Mouse (Mus musculus): Measurements from ENCODE around the gene Plekha6. TPM values are rescaled to one million over a fixed set of nuclear protein-coding genes. Genes with fewer than 3 reads are reported as not detected.

Plekha6 gene
- polyA plus RNA-seq, 1 experiment from 2014 or later: 19.8 TPM

- Histone ChIP-seq H3K27me3 (ENCODE audit: control insufficient read depth, insufficient read depth, low read length) (no peaks in the 10 kb centered on the region), H3K9ac (replicated peaks; ENCODE audit: low read depth, low read length) (no peak overlapping the region), H3K27ac (ENCODE audit: low read length) (no peak overlapping the region), H3K4me1 (ENCODE audit: control insufficient read depth, insufficient read depth, low read length) (peaks cover 7% of the 10 kb centered on the region; the same call in 1 of the 2 replicates), H3K36me3 (ENCODE audit: control insufficient read depth, insufficient read depth, low read length) (no peaks in the 10 kb centered on the region), H3K9me3 (ENCODE audit: control insufficient read depth, low read depth, low read length) (no peaks in the 10 kb centered on the region), H3K4me2 (replicated peaks; ENCODE audit: low read depth, low read length) (no peak overlapping the region), H3K4me3 (ENCODE audit: low read depth, low read length) (no peak overlapping the region)
- 76% methylated on average over 10 of the region's 10 CpGs for WGBS
- ATAC-seq (ENCODE audit: insufficient number of reproducible peaks, insufficient read depth, low FRiP score, low read depth): no peak
Measured at GRCm38 (mm10) chr1:133215753-133216152, 51.7 kb downstream of the Plekha6 start.

- H3K9ac ChIP-seq (replicated peaks; ENCODE audit: low read depth, low read length): no peak overlapping the region
- no peak for ATAC-seq (ENCODE audit: insufficient number of reproducible peaks, insufficient read depth, low FRiP score, low read depth)
- no peaks in the 10 kb centered on the region for H3K36me3 ChIP-seq (ENCODE audit: control insufficient read depth, insufficient read depth, low read length)
- WGBS: 70% methylated on average over 5 of the region's 5 CpGs
- peaks cover 7% of the 10 kb centered on the region; the same call in 1 of the 2 replicates for H3K4me1 ChIP-seq (ENCODE audit: control insufficient read depth, insufficient read depth, low read length)
- no peak overlapping the region for H3K4me3 ChIP-seq (ENCODE audit: low read depth, low read length)
- no peaks in the 10 kb centered on the region for H3K27me3 ChIP-seq (ENCODE audit: control insufficient read depth, insufficient read depth, low read length)
- no peak overlapping the region for H3K4me2 ChIP-seq (replicated peaks; ENCODE audit: low read depth, low read length)
- no peaks in the 10 kb centered on the region for H3K9me3 ChIP-seq (ENCODE audit: control insufficient read depth, low read depth, low read length)
- H3K27ac ChIP-seq (ENCODE audit: low read length): no peak overlapping the region
Measured at GRCm38 (mm10) chr1:133217031-133217430, 53.0 kb downstream of the Plekha6 start.

GRCm38 (mm10) chr1:133219106-133219505 lies 55.1 kb downstream of the Plekha6 start:
- Histone ChIP-seq H3K4me3 (ENCODE audit: low read depth, low read length) (no peak overlapping the region), H3K9me3 (ENCODE audit: control insufficient read depth, low read depth, low read length) (no peaks in the 10 kb centered on the region), H3K9ac (replicated peaks; ENCODE audit: low read depth, low read length) (no peak overlapping the region), H3K27me3 (ENCODE audit: control insufficient read depth, insufficient read depth, low read length) (no peaks in the 10 kb centered on the region), H3K4me2 (replicated peaks; ENCODE audit: low read depth, low read length) (no peak overlapping the region), H3K4me1 (ENCODE audit: control insufficient read depth, insufficient read depth, low read length) (peaks cover 7% of the 10 kb centered on the region; the same call in 1 of the 2 replicates), H3K27ac (ENCODE audit: low read length) (no peak overlapping the region), H3K36me3 (ENCODE audit: control insufficient read depth, insufficient read depth, low read length) (no peaks in the 10 kb centered on the region)
- ATAC-seq (ENCODE audit: insufficient number of reproducible peaks, insufficient read depth, low FRiP score, low read depth): no peak
- WGBS: 48% methylated on average over 1 of the region's 1 CpGs

GRCm38 (mm10) chr1:133221459-133221858 lies 57.4 kb downstream of the Plekha6 start:
- no peaks in the 10 kb centered on the region for H3K36me3 ChIP-seq (ENCODE audit: control insufficient read depth, insufficient read depth, low read length)
- no peak overlapping the region for H3K4me3 ChIP-seq (ENCODE audit: low read depth, low read length)
- no peak overlapping the region for H3K27ac ChIP-seq (ENCODE audit: low read length)
- H3K4me2 ChIP-seq (replicated peaks; ENCODE audit: low read depth, low read length): no peak overlapping the region
- no peaks in the 10 kb centered on the region for H3K9me3 ChIP-seq (ENCODE audit: control insufficient read depth, low read depth, low read length)
- 76% methylated on average over 3 of the region's 3 CpGs for whole genome bisulfite sequencing
- no peak for ATAC-seq (ENCODE audit: insufficient number of reproducible peaks, insufficient read depth, low FRiP score, low read depth)
- peaks cover 5% of the 10 kb centered on the region for H3K4me1 ChIP-seq (ENCODE audit: control insufficient read depth, insufficient read depth, low read length)
- no peaks in the 10 kb centered on the region for H3K27me3 ChIP-seq (ENCODE audit: control insufficient read depth, insufficient read depth, low read length)
- no peak overlapping the region for H3K9ac ChIP-seq (replicated peaks; ENCODE audit: low read depth, low read length)

- no peak for ATAC-seq (ENCODE audit: insufficient number of reproducible peaks, insufficient read depth, low FRiP score, low read depth)
- H3K27ac ChIP-seq (ENCODE audit: low read length): no peak overlapping the region
- 44% methylated on average over 6 of the region's 6 CpGs for WGBS
Measured at GRCm38 (mm10) chr1:133222445-133222995, 58.5 kb downstream of the Plekha6 start.

GRCm38 (mm10) chr1:133224674-133225073 lies 60.7 kb downstream of the Plekha6 start:
- ATAC-seq (ENCODE audit: insufficient number of reproducible peaks, insufficient read depth, low FRiP score, low read depth): no peak
- H3K4me3 ChIP-seq (ENCODE audit: low read depth, low read length): no peak overlapping the region
- peaks cover 13% of the 10 kb centered on the region for H3K4me1 ChIP-seq (ENCODE audit: control insufficient read depth, insufficient read depth, low read length)
- no peaks in the 10 kb centered on the region for H3K36me3 ChIP-seq (ENCODE audit: control insufficient read depth, insufficient read depth, low read length)
- H3K27me3 ChIP-seq (ENCODE audit: control insufficient read depth, insufficient read depth, low read length): no peaks in the 10 kb centered on the region
- H3K4me2 ChIP-seq (replicated peaks; ENCODE audit: low read depth, low read length): no peak overlapping the region
- H3K27ac ChIP-seq (ENCODE audit: low read length): no peak overlapping the region
- H3K9ac ChIP-seq (replicated peaks; ENCODE audit: low read depth, low read length): no peak overlapping the region
- no peaks in the 10 kb centered on the region for H3K9me3 ChIP-seq (ENCODE audit: control insufficient read depth, low read depth, low read length)

More at GRCm38 (mm10) chr1:133222445-133222995, 58.5 kb downstream of the Plekha6 start:
- Histone ChIP-seq H3K36me3 (ENCODE audit: control insufficient read depth, insufficient read depth, low read length) (no peaks in the 10 kb centered on the region), H3K9ac (replicated peaks; ENCODE audit: low read depth, low read length) (no peak overlapping the region), H3K27me3 (ENCODE audit: control insufficient read depth, insufficient read depth, low read length) (no peaks in the 10 kb centered on the region), H3K4me1 (ENCODE audit: control insufficient read depth, insufficient read depth, low read length) (peaks cover 13% of the 10 kb centered on the region), H3K9me3 (ENCODE audit: control insufficient read depth, low read depth, low read length) (no peaks in the 10 kb centered on the region), H3K4me2 (replicated peaks; ENCODE audit: low read depth, low read length) (no peak overlapping the region), H3K4me3 (ENCODE audit: low read depth, low read length) (no peak overlapping the region)

GRCm38 (mm10) chr1:133225137-133225536 lies 61.1 kb downstream of the Plekha6 start:
- Histone ChIP-seq H3K27me3 (ENCODE audit: control insufficient read depth, insufficient read depth, low read length) (no peaks in the 10 kb centered on the region), H3K36me3 (ENCODE audit: control insufficient read depth, insufficient read depth, low read length) (no peaks in the 10 kb centered on the region), H3K4me1 (ENCODE audit: control insufficient read depth, insufficient read depth, low read length) (peaks cover 13% of the 10 kb centered on the region), H3K27ac (ENCODE audit: low read length) (no peak overlapping the region), H3K9ac (replicated peaks; ENCODE audit: low read depth, low read length) (no peak overlapping the region), H3K9me3 (ENCODE audit: control insufficient read depth, low read depth, low read length) (no peaks in the 10 kb centered on the region), H3K4me2 (replicated peaks; ENCODE audit: low read depth, low read length) (no peak overlapping the region), H3K4me3 (ENCODE audit: low read depth, low read length) (no peak overlapping the region)
- WGBS: 54% methylated on average over 3 of the region's 3 CpGs
- ATAC-seq (ENCODE audit: insufficient number of reproducible peaks, insufficient read depth, low FRiP score, low read depth): no peak

- Histone ChIP-seq H3K27me3 (ENCODE audit: control insufficient read depth, insufficient read depth, low read length) (no peaks in the 10 kb centered on the region), H3K4me3 (ENCODE audit: low read depth, low read length) (no peak overlapping the region), H3K4me1 (ENCODE audit: control insufficient read depth, insufficient read depth, low read length) (peaks cover 13% of the 10 kb centered on the region), H3K4me2 (replicated peaks; ENCODE audit: low read depth, low read length) (no peak overlapping the region), H3K9me3 (ENCODE audit: control insufficient read depth, low read depth, low read length) (no peaks in the 10 kb centered on the region), H3K36me3 (ENCODE audit: control insufficient read depth, insufficient read depth, low read length) (no peaks in the 10 kb centered on the region), H3K9ac (replicated peaks; ENCODE audit: low read depth, low read length) (no peak overlapping the region), H3K27ac (ENCODE audit: low read length) (no peak overlapping the region)
- WGBS: 89% methylated on average over 2 of the region's 2 CpGs
- no peak for ATAC-seq (ENCODE audit: insufficient number of reproducible peaks, insufficient read depth, low FRiP score, low read depth)
Measured at GRCm38 (mm10) chr1:133225561-133225960, 61.6 kb downstream of the Plekha6 start.
